Mouse (Mus musculus): ENCODE results near the gene Scgb2b18. TPM values are rescaled to one million over a fixed set of nuclear protein-coding genes. Genes with fewer than 3 reads are reported as not detected.
"Not testable (repeated sequence)": the region's sequence is repeated elsewhere in the genome, so short reads cannot be mapped to it uniquely, and the experiment has no call there.

The Scgb2b18 gene
- total RNA-seq (2018; cell fraction: chromatin; rRNA removed) = not detected
- not detected for total RNA-seq (2018; cell fraction: cytosol; rRNA removed)
- not detected for total RNA-seq (2018; cell fraction: nucleus; rRNA removed)
- not detected in 3 replicates for polyA plus RNA-seq (2018)

- H3K4me3 ChIP-seq (ENCODE audit: inconsistent target); H3K36me3 ChIP-seq (ENCODE audit: inconsistent target); H3K79me2 ChIP-seq (ENCODE audit: inconsistent target); H3K27ac ChIP-seq: not testable (repeated sequence)
- 80% methylated on average over 1 of the region's 2 CpGs for WGBS (ENCODE audit: missing documents)
These were observed at the start of gene Scgb2b18 for GRCm38 (mm10) chr7:33173764-33174163. Scgb2b18 (minus strand) TSS chr7:33173864.

GRCm38 (mm10) chr7:33185268-33185667 lies 11.6 kb upstream of the Scgb2b18 start, which contains the start of gene Scgb1b18:
Scgb1b18 (plus strand) TSS chr7:33185568.
- not testable (repeated sequence) for H3K36me3 ChIP-seq (ENCODE audit: inconsistent target); H3K4me3 ChIP-seq (ENCODE audit: inconsistent target); H3K79me2 ChIP-seq (ENCODE audit: inconsistent target); H3K27ac ChIP-seq
- no CpG with 5 or more reads among the region's 2 CpGs for WGBS (ENCODE audit: missing documents)

Other genes starting within 250 kb of the Scgb2b18 start
- gene Scgb2b17, start 117.3 kb downstream of the Scgb2b18 start, polyA plus RNA-seq (2018) = not detected in 3 replicates
- not detected in 3 replicates for gene Scgb1b17, start 110.4 kb downstream of the Scgb2b18 start, polyA plus RNA-seq (2018)
- gene Scgb1b18, start 11.7 kb upstream of the Scgb2b18 start, polyA plus RNA-seq (2018) = not detected in 3 replicates
- not detected in 3 replicates for gene Scgb2b19, start 106.5 kb upstream of the Scgb2b18 start, polyA plus RNA-seq (2018)
- gene Scgb1b19, start 113.4 kb upstream of the Scgb2b18 start, polyA plus RNA-seq (2018) = not detected in 3 replicates
- not detected in 3 replicates for gene Scgb2b20, start 192.5 kb upstream of the Scgb2b18 start, polyA plus RNA-seq (2018)
- gene Scgb1b20, start 199.4 kb upstream of the Scgb2b18 start, polyA plus RNA-seq (2018) = not detected in 3 replicates

Measured in macrophage (primary cell).